Mouse (Mus musculus): ENCODE measurements around the gene Mrpl39.
A peak's percentile ranks its signal among the peaks of the same experiment; 100 is the strongest.

The Mrpl39 gene

GRCm38 (mm10) chr16:84744703-84745490 lies 9.4 kb upstream of the Mrpl39 start:
- peak; percentile 33 for DNase-seq (ENCODE audit: low read depth, low spot score)

GRCm38 (mm10) chr16:84737358-84737757 lies 1.8 kb upstream of the Mrpl39 start:
- no peak for DNase-seq (ENCODE audit: low read depth, low spot score)

DNA sequence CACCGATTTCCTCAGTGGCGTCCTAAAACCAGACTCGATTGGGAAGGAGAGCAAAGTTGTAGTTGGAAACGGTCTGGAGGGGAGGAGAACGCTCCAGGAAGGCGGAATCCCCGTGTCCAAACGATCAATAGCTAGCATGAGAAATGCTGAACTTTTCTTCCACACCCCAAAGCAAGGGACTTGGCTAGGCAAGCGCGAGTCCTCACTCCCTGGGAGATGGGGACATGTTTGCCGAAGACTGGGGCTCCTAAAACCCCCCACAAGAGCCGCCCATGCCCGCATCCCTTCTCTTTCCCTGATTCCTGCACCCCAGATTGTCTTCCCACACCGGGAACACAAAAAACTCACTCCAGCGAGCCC lies 756 bp downstream of the Mrpl39 start:
- no peak for DNase-seq (ENCODE audit: low read depth, low spot score)

- DNase-seq (ENCODE audit: low read depth, low spot score), result peak; percentile 23
These were observed 14.9 kb downstream of the Mrpl39 start for GRCm38 (mm10) chr16:84720670-84721069.

DNA sequence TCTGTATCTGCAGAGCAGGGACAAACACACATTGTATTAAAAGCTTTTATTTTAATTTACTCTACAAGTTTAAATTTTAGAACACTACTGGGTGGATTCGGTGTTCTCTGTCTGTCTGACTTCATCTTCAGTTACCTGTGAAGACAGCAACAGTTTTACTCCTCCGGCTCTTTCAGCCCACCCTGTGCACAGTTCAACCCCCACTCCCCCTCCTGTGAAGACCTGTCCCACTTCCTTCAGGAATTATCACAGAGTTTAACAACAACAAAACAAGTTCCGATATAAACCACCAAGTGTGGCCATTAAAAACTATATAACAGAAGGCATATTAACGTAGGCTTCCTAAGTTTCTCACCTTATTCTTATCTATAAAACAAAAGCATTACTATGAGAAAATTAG lies 17.3 kb downstream of the Mrpl39 start:
- no peak for DNase-seq (ENCODE audit: low read depth, low spot score)

- no peak for DNase-seq (ENCODE audit: low read depth, low spot score)
These were observed 17.8 kb downstream of the Mrpl39 start for GRCm38 (mm10) chr16:84717618-84718248.

GRCm38 (mm10) chr16:84716724-84717617 lies 18.6 kb downstream of the Mrpl39 start:
- no peak for DNase-seq (ENCODE audit: low read depth, low spot score)

DNA sequence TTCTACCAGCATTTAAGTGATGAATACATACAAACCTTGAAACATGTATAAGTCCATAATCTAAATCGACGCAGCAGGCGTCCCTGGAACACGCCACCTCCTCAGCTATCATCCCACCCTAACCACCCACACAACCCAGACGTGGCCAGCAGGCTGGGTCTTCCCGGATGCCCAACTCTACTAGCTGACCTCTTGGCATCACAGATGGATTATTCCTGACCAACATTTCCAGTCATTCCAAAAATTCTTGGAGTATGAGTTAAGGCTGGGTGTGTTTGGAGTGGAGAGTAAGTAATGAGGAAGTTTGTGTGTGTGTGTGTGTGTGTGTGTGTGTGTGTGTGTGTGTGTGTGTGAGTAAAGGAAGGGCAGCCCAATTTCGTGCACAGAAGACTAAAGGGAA lies 19.3 kb downstream of the Mrpl39 start:
- DNase-seq (ENCODE audit: low read depth, low spot score), result no peak

- no peak for DNase-seq (ENCODE audit: low read depth, low spot score)
These were observed 20.6 kb downstream of the Mrpl39 start for GRCm38 (mm10) chr16:84714978-84715377.

DNA sequence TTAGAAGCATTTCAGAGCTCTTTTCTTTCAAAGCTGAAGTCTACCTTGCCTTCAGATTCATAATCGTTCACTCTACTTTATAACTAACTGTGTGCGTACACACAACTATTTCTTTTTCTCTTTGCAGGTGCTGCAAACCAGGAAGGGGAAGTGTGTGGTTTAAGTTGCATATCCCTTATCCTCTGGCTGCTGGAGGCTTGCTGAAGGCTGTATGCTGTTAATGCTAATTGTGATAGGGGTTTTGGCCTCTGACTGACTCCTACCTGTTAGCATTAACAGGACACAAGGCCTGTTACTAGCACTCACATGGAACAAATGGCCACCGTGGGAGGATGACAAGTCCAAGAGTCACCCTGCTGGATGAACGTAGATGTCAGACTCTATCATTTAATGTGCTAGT lies 21.6 kb downstream of the Mrpl39 start:
- no peak for DNase-seq (ENCODE audit: low read depth, low spot score)

- DNase-seq (ENCODE audit: low read depth, low spot score), result no peak
These were observed 22.4 kb downstream of the Mrpl39 start for GRCm38 (mm10) chr16:84713156-84713555.

DNA sequence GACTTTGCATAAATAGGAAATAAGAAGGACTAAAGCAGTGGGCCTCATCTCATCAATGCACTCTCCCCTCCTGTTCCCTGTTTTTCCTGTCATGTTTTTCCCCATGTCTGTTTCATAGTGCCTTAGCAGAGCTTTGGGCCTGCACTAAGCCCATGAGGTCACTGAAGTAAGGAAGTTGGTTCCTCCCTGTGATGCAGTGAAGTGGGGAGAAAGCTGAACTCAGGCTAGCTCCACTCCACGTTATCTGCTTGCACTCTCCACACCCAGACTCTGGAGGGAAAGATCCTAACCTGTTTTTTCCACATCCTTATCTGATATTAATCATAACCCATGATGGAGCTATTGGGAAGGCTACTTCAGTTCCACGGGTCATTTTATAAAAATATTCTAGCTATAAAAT lies 26.9 kb downstream of the Mrpl39 start:
- no peak for DNase-seq (ENCODE audit: low read depth, low spot score)

DNA sequence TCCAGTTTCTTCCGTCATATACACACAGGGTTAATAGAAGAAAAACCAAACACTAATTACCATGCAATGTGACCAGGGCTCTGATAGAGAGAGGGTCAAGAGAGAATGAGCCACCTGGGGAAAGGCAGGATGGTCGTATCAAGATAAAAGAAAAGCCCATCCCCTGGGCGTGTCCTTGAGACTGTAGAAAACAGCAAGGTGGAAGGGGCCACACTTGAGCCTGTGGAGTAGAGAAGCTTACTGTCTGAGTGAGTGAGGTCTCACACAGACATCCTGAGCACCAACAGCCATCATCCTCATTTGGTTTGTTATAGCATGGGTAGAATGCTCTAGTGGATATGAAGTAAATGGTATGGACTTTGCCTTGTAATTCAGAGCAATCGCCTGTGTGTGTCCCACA lies 27.7 kb downstream of the Mrpl39 start:
- no peak for DNase-seq (ENCODE audit: low read depth, low spot score)

DNA sequence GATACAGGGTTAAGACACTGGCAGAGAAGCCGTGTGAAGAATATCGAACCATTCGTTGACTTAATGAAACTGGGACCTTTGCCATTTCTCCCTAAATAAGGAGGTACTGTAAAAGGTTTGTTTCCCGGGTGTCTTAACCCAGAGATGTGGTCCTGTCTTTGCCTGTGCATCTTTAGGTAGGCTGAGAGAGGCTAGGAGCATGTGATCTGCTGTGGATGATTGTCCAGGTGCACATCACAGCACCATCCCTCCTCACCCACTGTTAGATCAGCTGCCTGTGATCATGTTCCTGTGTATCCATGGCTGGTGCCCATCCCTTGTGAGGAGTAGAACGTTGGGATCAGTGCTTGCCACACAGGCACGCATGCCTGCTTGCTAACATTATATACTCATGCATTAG lies 29.0 kb downstream of the Mrpl39 start:
- no peak for DNase-seq (ENCODE audit: low read depth, low spot score)

DNA sequence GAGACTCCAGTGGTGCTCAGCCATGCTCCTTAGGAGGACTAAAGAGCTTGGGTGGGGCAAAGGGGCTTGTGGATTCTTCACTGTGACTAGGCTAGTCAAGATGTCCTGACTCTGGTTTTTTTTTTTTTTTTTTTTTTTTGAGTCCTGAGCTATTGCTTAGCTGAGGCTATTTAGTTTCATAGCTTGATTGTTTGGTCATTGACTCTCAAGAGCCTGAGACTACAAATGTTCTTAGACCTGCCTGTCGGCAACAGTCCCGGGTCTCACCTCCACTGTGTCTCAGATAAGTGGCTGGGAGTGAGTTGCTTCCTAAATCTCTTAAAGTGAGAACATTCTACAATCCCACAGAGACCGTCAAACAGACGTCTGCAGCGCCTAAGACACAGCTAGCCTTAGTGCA lies 30.0 kb downstream of the Mrpl39 start:
- no peak for DNase-seq (ENCODE audit: low read depth, low spot score)

GRCm38 (mm10) chr16:84704661-84705240 lies 30.8 kb downstream of the Mrpl39 start:
- no peak for DNase-seq (ENCODE audit: low read depth, low spot score)

GRCm38 (mm10) chr16:84703769-84704660 lies 31.5 kb downstream of the Mrpl39 start:
- DNase-seq (ENCODE audit: low read depth, low spot score), result no peak

DNA sequence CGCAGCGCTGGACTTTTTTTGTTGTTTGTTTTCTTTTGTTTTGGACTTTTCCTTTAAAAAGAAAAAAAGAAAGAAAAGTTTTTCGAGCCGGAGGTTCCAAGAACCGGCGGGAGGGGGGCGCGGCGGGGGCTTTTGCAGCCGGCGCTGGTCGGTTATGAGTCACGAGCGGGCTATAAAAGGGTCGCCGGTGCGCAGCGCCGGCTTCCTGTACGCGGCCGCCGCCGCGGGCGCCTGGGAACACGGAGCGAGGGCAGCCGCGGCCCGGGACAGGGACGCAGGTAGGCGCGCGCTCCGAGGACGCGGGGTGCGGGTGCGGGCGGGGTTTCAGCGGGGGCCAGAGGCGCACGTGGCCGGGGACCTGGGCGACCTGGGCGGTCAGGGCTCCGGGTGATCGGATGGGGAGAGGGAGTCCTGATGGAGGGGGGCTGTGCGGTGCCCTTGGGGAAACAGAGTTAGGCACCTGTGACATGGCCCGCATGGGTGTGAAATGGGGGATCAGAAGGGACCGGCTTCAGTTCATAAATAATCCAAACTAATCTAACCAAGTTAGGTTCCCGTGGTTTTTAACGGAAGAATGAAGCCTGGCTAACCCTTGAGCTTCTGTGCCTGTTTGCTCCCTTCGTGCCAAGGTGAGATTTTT lies 32.3 kb downstream of the Mrpl39 start:
- no peak for DNase-seq (ENCODE audit: low read depth, low spot score)

DNA sequence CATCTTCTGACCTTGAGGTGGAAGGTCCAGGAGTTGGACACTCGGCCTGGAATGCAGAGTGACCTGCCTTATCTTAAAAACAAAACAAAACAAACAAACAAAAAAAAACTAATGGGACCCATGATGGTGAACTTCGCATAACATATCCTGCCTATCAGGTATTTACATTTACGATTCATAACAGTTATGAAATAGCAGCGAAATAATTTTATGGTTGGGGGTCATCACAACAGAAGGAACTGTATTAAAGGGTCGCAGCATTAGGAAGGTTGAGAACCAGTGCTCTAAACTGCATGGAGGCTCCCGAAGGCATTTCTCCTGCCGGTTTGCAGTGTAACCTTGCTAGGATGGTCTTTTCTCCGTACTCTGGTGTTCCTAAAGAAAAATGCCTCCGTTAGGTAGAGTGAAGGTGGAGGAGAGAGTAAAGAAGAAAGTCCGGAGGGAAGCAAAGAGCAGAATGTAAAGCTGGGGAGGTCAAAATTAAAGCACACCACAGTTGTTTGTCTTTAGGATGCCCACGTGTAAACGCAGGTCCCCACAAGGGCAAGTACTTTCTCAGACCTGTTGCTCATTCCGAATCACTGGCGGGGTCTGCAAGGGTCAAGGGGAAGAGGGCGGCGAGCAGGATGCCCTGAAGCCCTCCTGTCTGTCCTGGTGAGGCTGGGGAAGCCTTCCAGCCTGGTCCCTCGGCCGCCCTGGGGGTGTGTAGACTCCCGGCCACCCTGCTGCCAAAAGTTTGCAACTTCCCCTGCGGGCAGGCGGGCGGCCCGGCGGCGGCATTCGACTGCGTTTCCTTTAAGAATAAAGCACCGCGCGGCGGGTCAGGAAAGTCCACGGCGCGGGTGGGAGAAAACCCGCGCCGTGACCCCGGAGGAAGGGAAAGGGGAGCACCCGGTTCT lies 33.1 kb downstream of the Mrpl39 start:
- no peak for DNase-seq (ENCODE audit: low read depth, low spot score)

DNA sequence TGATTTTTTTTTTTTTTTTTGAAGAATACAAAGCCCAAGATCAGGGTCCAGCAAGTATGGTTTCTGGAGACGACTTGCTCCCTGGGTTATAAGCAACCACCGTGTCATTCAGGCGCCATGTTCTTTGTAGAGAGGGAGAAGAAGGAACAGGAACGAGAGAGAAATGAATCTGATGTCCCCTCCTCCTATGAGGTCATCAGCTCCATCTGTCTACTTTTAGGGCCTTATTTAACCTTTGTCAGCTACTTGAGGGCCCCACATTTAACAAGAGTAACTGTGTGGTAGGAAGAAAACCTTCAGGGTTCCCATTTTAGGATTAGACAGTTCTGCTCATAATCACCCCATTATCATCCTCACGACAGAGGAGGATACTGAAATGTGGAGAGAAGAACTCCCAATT lies 34.5 kb downstream of the Mrpl39 start:
- no peak for DNase-seq (ENCODE audit: low read depth, low spot score)

Data from brain, adult 2 months (tissue).